Mouse (Mus musculus) hindbrain, embryonic 11.5 days (tissue): ENCODE measurements around the gene Slc23a2. TPM values are rescaled to one million over a fixed set of nuclear protein-coding genes. Genes with fewer than 3 reads are reported as not detected.

Experiments
- ATAC-seq: fragments of 200-750 bp; cut with Nextera tagmentation; 2 replicates; pipeline ENCODE4 v1.8.0; 2017; ENCODE audit warnings: mild to moderate bottlenecking, moderate TSS enrichment, moderate library complexity; ENCODE audit not compliant: low FRiP score
- DNase-seq: peaks from one replicate; pipeline ENCODE4 v3.0.0-alpha.2; 2015; ENCODE audit warnings: low spot score
- H3K27ac ChIP-seq: fragments of 300-500 bp; sonication (generic); 2 replicates; pipeline ENCODE4 v1.5.1; 2014; ENCODE audit warnings: mild to moderate bottlenecking, low read depth, low read length
- H3K27me3 ChIP-seq: fragments of 300-500 bp; sonication (generic); 2 replicates; pipeline ENCODE4 v1.6.1; 2014; ENCODE audit warnings: mild to moderate bottlenecking, low read length, moderate library complexity, mixed read lengths; ENCODE audit not compliant: control insufficient read depth, insufficient read depth
- H3K36me3 ChIP-seq: fragments of 300-500 bp; sonication (generic); 2 replicates; pipeline ENCODE4 v1.6.1; 2014; ENCODE audit warnings: mild to moderate bottlenecking, low read length, moderate library complexity, mixed read lengths; ENCODE audit not compliant: control insufficient read depth, insufficient read depth
- H3K4me1 ChIP-seq: fragments of 300-500 bp; sonication (generic); replicated peaks from 2 replicates; pipeline ENCODE4 v1.6.1; 2014; ENCODE audit warnings: low read length, mixed read lengths; ENCODE audit not compliant: control insufficient read depth, insufficient read depth
- H3K4me2 ChIP-seq: fragments of 300-500 bp; sonication (generic); replicated peaks from 2 replicates; pipeline ENCODE4 v1.6.1; 2014; ENCODE audit warnings: mild to moderate bottlenecking, low read depth, low read length
- H3K4me3 ChIP-seq: fragments of 300-500 bp; sonication (generic); 2 replicates; pipeline ENCODE4 v1.5.1; 2014; ENCODE audit warnings: low read depth, low read length
- H3K9ac ChIP-seq: fragments of 300-500 bp; sonication (generic); 2 replicates; pipeline ENCODE4 v1.6.1; 2014; ENCODE audit warnings: low read depth, low read length
- H3K9me3 ChIP-seq: fragments of 300-500 bp; sonication (generic); 2 replicates; pipeline ENCODE4 v1.6.1; 2016; ENCODE audit warnings: low read length; ENCODE audit not compliant: control insufficient read depth
- WGBS: fragments of 180-500 bp; shearing (Covaris S2); extraction: QIAGEN DNeasy Blood & Tissue Kit; methylation state at CpG from one replicate; pipeline ENCODE4 v1.1.7; 2014; 5-methylcytosine and 5-hydroxymethylcytosine counted together
- polyA plus RNA-seq: library from polyadenylated mRNA; unstranded; fragments of >200 nt; fragmentation: Nextera tagmentation; extraction: Ambion mirVana; gene quantifications from 2 replicates; pipeline ENCODE4 v1.2.1, GENCODE M21; 2014

The Slc23a2 gene
- polyA plus RNA-seq, 1 experiment from 2014 or later, result 11.4 TPM

DNA sequence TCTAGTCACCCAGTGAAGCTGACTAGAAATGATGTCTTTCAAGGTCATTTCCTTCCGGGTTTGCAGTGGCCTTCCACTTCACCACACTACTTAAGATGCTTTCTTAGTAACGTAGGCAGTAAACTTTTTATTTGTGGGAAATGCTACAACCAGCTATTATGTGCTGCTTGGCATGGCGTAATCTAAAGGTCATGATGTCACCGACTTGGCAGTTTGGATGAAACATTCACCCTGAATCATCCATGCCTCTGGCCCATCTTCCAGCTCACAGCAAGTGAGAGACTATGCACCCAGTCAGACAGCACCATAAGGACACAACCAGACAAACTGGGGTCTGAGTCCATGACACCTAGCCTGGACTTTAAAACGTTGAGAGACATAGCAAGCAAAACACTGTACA lies 60.5 kb downstream of the Slc23a2 start:
- H3K4me1 ChIP-seq, result no peaks in the 10 kb centered on the region
- H3K4me2 ChIP-seq, result no peak overlapping the region
- H3K27me3 ChIP-seq, result no peaks in the 10 kb centered on the region
- no peak overlapping the region for H3K4me3 ChIP-seq
- WGBS, result 90% methylated on average over 5 of the region's 5 CpGs
- H3K9ac ChIP-seq, result no peak overlapping the region
- DNase-seq (no peak), ATAC-seq (no peak)
- no peak overlapping the region for H3K27ac ChIP-seq
- H3K9me3 ChIP-seq, result no peaks in the 10 kb centered on the region
- 0 out of 2 replicates have a peak, but pooled peaks cover 3% of the 10 kb centered on the region for H3K36me3 ChIP-seq

DNA sequence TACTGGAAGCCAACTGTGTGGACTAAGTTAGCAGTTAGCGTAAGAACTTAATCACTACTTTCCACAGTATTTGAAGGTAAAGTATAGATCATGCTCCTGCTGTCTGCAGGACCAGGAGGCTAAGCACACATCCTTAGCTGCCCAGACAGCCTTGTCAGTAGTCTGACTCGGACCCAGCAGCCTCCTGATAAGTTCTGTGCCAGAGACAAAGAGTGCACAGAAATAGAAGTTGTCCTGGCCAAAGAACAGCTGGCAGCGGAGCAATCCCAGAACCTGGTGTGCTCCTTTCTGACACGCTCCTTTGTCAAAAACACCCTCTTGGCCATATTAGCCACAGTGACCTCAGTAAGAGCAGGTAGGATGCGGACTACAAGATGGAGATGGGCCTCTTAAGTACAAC lies 65.8 kb downstream of the Slc23a2 start:
- H3K4me3 ChIP-seq, result no peak overlapping the region
- no peak overlapping the region for H3K27ac ChIP-seq
- 83% methylated on average over 5 of the region's 5 CpGs for WGBS
- DNase-seq, result no peak
- no peaks in the 10 kb centered on the region for H3K36me3 ChIP-seq
- no peak for ATAC-seq
- H3K9ac ChIP-seq, result no peak overlapping the region
- H3K27me3 ChIP-seq, result no peaks in the 10 kb centered on the region
- no peaks in the 10 kb centered on the region for H3K9me3 ChIP-seq
- no peak overlapping the region for H3K4me2 ChIP-seq
- no peaks in the 10 kb centered on the region for H3K4me1 ChIP-seq

DNA sequence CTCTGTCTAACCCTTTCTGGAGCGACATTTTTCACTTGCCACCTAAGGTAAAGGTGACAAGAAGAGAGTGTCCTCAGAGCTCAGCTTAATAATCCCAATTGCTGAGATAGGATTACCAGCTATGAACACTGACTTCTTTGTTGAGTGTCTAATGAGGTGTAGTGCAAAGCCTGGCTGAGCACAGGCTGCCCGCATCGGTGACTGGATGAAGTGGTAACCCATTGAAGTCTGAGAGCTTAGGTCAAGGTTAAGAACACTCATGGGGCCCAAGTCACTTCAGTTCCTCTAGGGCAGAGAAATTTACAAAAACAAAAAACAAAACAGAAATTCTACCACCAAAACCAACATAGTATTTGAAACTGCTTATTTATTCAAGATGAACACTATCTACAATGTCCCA lies 71.9 kb downstream of the Slc23a2 start:
- H3K27ac ChIP-seq, result no peak overlapping the region
- no peak overlapping the region for H3K4me2 ChIP-seq
- ATAC-seq, result no peak
- no peaks in the 10 kb centered on the region for H3K4me1 ChIP-seq
- no peak overlapping the region for H3K9ac ChIP-seq
- no peaks in the 10 kb centered on the region for H3K36me3 ChIP-seq
- no peaks in the 10 kb centered on the region for H3K9me3 ChIP-seq
- WGBS, result 74% methylated on average over 3 of the region's 3 CpGs
- no peak for DNase-seq
- no peak overlapping the region for H3K4me3 ChIP-seq
- H3K27me3 ChIP-seq, result no peaks in the 10 kb centered on the region

DNA sequence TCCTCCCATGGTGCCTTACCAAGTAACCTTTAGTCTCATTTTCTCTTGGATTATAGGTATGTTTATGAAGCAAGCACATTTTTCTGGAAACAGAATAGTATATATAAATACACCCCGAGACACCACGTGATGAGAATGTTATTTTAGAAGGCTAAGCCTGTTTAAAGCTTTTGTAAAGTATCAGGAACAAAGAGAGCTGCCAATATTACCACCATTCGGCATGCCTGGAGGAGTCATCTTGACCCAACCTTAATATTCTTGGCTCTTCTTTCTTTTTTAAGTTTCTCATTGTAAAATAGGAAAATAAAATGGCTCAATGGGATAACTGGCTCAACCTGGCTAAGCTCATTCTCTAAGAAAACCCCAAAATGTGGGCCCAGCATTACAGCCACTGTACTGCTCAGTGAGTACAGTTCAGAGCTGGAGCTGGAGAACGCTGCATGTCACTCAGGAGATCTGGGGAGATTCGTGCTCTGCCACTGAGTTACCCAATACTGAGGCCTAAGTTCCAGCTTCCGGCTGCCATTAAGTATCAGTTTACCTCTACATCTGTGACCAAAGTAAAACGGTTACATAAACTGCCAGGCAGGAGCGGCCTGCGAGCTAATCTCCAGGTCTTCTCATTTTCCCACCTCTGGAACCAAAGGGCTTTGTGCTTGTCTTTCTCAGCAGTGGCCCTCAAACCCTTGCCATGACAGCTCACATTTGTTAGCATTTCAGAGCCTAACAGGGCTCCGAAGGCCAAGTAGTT lies 74.7 kb downstream of the Slc23a2 start:
- H3K9me3 ChIP-seq, result no peaks in the 10 kb centered on the region
- DNase-seq (no peak), ATAC-seq (no peak)
- no peaks in the 10 kb centered on the region for H3K4me1 ChIP-seq
- no peaks in the 10 kb centered on the region for H3K36me3 ChIP-seq
- WGBS, result 81% methylated on average over 10 of the region's 10 CpGs
- no peak overlapping the region for H3K4me2 ChIP-seq
- H3K4me3 ChIP-seq, result no peak overlapping the region
- H3K9ac ChIP-seq, result no peak overlapping the region
- H3K27me3 ChIP-seq, result no peaks in the 10 kb centered on the region
- H3K27ac ChIP-seq, result no peak overlapping the region

DNA sequence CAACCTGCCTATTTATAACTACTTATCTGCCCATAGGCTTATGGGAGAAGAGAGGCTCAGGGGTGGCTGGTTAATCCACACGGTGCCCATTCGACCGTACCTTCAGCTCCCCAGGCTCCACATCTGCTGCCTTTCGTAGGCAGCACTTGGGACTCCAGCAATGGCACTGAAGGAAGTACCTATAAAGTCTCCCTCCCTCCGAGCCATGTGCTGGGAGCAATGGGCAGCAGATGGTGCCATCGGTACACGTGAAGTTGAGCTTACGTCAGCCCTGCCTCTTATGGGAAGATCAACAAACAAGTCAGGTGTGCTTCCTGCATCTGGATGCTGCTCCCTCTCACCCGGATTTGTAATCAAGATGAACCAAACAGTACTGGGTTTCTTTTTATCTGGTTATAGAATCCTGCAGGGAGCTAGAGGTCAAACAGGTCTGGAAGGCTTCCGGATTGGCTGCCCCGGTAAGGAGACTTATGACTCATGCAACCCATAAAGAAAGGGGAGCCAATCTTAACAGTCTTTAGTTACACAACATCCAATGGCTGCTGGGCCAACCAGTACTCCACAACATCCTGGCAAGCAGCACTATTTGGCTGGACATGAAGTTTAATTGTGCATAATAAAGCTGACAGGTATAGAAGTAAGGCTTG lies 80.6 kb downstream of the Slc23a2 start:
- WGBS, result 88% methylated on average over 11 of the region's 11 CpGs
- Histone ChIP-seq H3K4me2 (no peak overlapping the region), H3K36me3 (no peaks in the 10 kb centered on the region), H3K4me3 (no peak overlapping the region), H3K27ac (no peak overlapping the region), H3K9me3 (no peaks in the 10 kb centered on the region), H3K4me1 (no peaks in the 10 kb centered on the region), H3K27me3 (no peaks in the 10 kb centered on the region), H3K9ac (no peak overlapping the region)
- DNase-seq, result no peak
- ATAC-seq, result no peak

DNA sequence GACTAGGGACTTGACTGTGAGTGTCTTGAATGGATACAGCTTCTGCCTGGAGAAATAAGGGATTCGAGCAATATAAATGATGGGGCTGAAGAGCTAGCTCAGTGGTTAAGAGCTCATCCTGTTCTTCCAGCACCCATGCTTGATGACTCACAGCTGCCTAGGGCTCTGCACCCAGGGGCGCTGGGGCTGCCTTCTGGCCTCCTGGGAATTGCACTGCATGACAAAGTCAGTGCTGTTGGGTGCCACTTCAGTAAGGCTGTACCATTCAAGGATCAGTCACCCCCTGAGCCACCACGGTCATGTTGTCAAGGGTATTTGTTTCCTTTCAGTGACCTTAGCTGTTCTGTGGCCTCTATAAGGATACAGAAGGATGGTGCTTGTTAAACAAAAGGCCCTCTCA lies 81.1 kb downstream of the Slc23a2 start:
- Histone ChIP-seq H3K9me3 (no peaks in the 10 kb centered on the region), H3K27me3 (no peaks in the 10 kb centered on the region), H3K36me3 (no peaks in the 10 kb centered on the region), H3K4me3 (no peak overlapping the region), H3K27ac (no peak overlapping the region), H3K4me2 (no peak overlapping the region), H3K9ac (no peak overlapping the region), H3K4me1 (no peaks in the 10 kb centered on the region)
- 93% methylated on average over 3 of the region's 3 CpGs for WGBS
- DNase-seq, result no peak
- no peak for ATAC-seq

DNA sequence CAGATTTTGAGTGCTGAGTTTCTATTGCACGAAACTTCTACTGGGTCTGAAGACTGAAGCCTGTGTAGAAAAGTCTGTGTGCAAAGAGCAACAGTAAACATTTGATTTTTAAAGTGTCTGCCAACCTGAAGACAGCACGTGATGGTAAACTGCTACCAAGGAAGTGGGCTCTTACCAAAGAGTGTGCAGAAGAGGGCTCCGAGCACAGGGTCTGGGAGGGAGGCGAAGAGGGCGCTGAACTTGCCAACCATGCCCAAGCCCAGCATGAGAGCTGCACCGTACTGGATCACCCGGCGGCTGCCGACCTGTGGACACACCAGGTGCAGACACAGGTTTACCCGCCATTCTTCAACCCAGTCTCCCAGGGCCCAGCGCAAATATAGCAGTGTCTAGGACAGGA lies 83.0 kb downstream of the Slc23a2 start:
- H3K27me3 ChIP-seq, result no peaks in the 10 kb centered on the region
- WGBS, result 95% methylated on average over 11 of the region's 11 CpGs
- no peaks in the 10 kb centered on the region for H3K36me3 ChIP-seq
- no peak overlapping the region for H3K9ac ChIP-seq
- no peak overlapping the region for H3K27ac ChIP-seq
- H3K4me1 ChIP-seq, result no peaks in the 10 kb centered on the region
- no peaks in the 10 kb centered on the region for H3K9me3 ChIP-seq
- H3K4me3 ChIP-seq, result no peak overlapping the region
- H3K4me2 ChIP-seq, result no peak overlapping the region
- ATAC-seq, result no peak
- no peak for DNase-seq

DNA sequence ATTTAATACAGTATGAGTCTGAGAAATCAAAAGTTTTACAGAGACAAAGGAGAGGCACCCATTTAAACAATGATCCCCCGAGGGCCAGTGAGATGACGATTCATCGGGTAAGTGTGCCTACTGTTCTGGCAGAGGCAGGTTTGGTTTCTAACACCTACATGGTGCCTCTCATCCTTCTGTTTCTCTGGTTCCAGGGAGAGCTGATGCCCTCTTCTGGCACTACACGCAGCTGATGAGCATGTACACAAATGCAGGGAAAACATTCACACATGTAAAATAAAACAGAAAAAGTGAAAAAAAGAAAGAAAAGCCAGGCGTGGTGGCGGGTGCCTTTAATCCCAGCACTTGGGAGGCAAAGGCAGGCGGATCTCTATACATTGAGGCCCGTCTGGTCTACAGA lies 85.0 kb downstream of the Slc23a2 start:
- no peak for DNase-seq

DNA sequence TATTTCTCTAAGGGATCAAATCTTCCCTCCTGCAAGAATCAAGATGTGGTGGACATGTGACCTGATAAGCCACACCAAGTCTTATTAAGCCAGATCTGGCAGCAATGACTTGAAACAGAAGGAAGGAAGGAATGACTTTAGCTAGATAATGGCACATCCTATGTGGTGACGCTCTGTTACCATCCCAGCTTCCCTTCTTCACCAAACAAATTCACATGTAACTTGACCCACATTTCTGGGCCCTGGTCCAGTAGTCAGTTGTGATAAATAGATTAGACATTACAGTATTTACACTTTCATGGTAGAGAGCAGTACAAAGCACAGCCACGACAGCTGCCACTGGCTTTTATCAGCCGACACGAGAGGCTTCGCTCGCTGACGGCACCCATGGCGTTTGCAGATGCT lies 89.6 kb downstream of the Slc23a2 start:
- H3K4me1 ChIP-seq, result no peaks in the 10 kb centered on the region
- no peak overlapping the region for H3K9ac ChIP-seq
- 96% methylated on average over 8 of the region's 8 CpGs for WGBS
- H3K9me3 ChIP-seq, result no peaks in the 10 kb centered on the region
- no peak overlapping the region for H3K4me3 ChIP-seq
- ATAC-seq (no peak), DNase-seq (no peak)
- no peaks in the 10 kb centered on the region for H3K36me3 ChIP-seq
- no peak overlapping the region for H3K27ac ChIP-seq
- no peak overlapping the region for H3K4me2 ChIP-seq
- H3K27me3 ChIP-seq, result no peaks in the 10 kb centered on the region

More for the DNA sequence above, 85.0 kb downstream of the Slc23a2 start:
- 93% methylated on average over 8 of the region's 8 CpGs for WGBS
- no peak for ATAC-seq
- Histone ChIP-seq H3K4me3 (no peak overlapping the region), H3K9me3 (no peaks in the 10 kb centered on the region), H3K4me2 (no peak overlapping the region), H3K36me3 (no peaks in the 10 kb centered on the region), H3K27me3 (no peaks in the 10 kb centered on the region), H3K9ac (no peak overlapping the region), H3K27ac (no peak overlapping the region), H3K4me1 (no peaks in the 10 kb centered on the region)
